Mouse (Mus musculus) midbrain, embryonic 10.5 days (tissue): ENCODE measurements around the gene Fastk. TPM values are rescaled to one million over a fixed set of nuclear protein-coding genes. Genes with fewer than 3 reads are reported as not detected.

Source experiments
- DNase-seq: peaks from one replicate; pipeline ENCODE4 v3.0.0-alpha.2; 2017; ENCODE audit warnings: low spot score
- H3K27ac ChIP-seq: fragments of 300-500 bp; sonication (generic); replicated peaks from 2 replicates; pipeline ENCODE4 v1.5.1; 2016; ENCODE audit warnings: mild to moderate bottlenecking
- H3K27me3 ChIP-seq: fragments of 300-500 bp; sonication (generic); 2 replicates; pipeline ENCODE4 v1.6.1; 2016; ENCODE audit warnings: low read depth, mild to moderate bottlenecking; ENCODE audit not compliant: poor library complexity, severe bottlenecking
- H3K36me3 ChIP-seq: fragments of 300-500 bp; sonication (generic); 2 replicates; pipeline ENCODE4 v1.6.1; 2016; ENCODE audit warnings: mild to moderate bottlenecking, moderate library complexity
- H3K4me1 ChIP-seq: fragments of 300-500 bp; sonication (generic); 2 replicates; pipeline ENCODE4 v1.6.1; 2016
- H3K4me3 ChIP-seq: fragments of 300-500 bp; sonication (generic); 2 replicates; pipeline ENCODE4 v1.5.1; 2016; ENCODE audit warnings: mild to moderate bottlenecking, moderate library complexity
- H3K9me3 ChIP-seq: fragments of 300-500 bp; sonication (generic); replicated peaks from 2 replicates; pipeline ENCODE4 v1.6.1; 2016; ENCODE audit warnings: mild to moderate bottlenecking
- WGBS: fragments of 180-500 bp; shearing (Covaris S2); methylation state at CpG from one replicate; pipeline ENCODE4 v1.1.7; 2016; 5-methylcytosine and 5-hydroxymethylcytosine counted together
- polyA plus RNA-seq: library from polyadenylated mRNA; unstranded; fragments of >200 nt; fragmentation: Nextera tagmentation; extraction: Ambion mirVana; gene quantifications from 2 replicates; pipeline ENCODE4 v1.2.1, GENCODE M21; 2016

Gene Fastk
- polyA plus RNA-seq, 1 experiment from 2014 or later = 107 TPM

GRCm38 (mm10) chr5:24392724-24393123 is 52.4 kb downstream of the Fastk start:
- peaks cover 4% of the 10 kb centered on the region; the same call in 1 of the 2 replicates for H3K36me3 ChIP-seq
- H3K27ac ChIP-seq = no peak overlapping the region
- H3K4me1 ChIP-seq = peaks cover 38% of the 10 kb centered on the region

GRCm38 (mm10) chr5:24391864-24392263 is 53.2 kb downstream of the Fastk start, which contains the start of gene Atg9b:
Atg9b (minus strand) TSS chr5:24392143.
- Histone ChIP-seq H3K27me3 (peaks cover 41% of the 10 kb centered on the region), H3K4me1 (peaks cover 47% of the 10 kb centered on the region), H3K36me3 (peaks cover 4% of the 10 kb centered on the region; the same call in 1 of the 2 replicates), H3K27ac (no peak within 1 kb of the TSS), H3K9me3 (no peaks in the 10 kb centered on the region), H3K4me3 (no peak within 1 kb of the TSS)
- 89% methylated on average over 7 of the region's 7 CpGs for WGBS
- no peak for DNase-seq

More at GRCm38 (mm10) chr5:24392724-24393123, 52.4 kb downstream of the Fastk start:
- Histone ChIP-seq H3K4me3 (no peak overlapping the region), H3K27me3 (peaks cover 32% of the 10 kb centered on the region), H3K9me3 (no peaks in the 10 kb centered on the region)
- 83% methylated on average over 7 of the region's 7 CpGs for WGBS
- no peak for DNase-seq

GRCm38 (mm10) chr5:24389658-24390020 is 55.4 kb downstream of the Fastk start:
- H3K4me3 ChIP-seq = no peak overlapping the region
- DNase-seq = no peak
- H3K36me3 ChIP-seq = no peaks in the 10 kb centered on the region
- H3K9me3 ChIP-seq = no peaks in the 10 kb centered on the region
- 81% methylated on average over 4 of the region's 4 CpGs for WGBS
- peaks cover 52% of the 10 kb centered on the region for H3K4me1 ChIP-seq
- H3K27me3 ChIP-seq = peaks cover 63% of the 10 kb centered on the region
- peak overlapping the region; percentile 46; the same call in 1 of the 2 replicates for H3K27ac ChIP-seq

- 55% methylated on average over 7 of the region's 7 CpGs for WGBS
- no peaks in the 10 kb centered on the region for H3K36me3 ChIP-seq
- H3K4me1 ChIP-seq = peaks cover 52% of the 10 kb centered on the region
- H3K27me3 ChIP-seq = peaks cover 68% of the 10 kb centered on the region
- peak; percentile 31 for DNase-seq
- H3K4me3 ChIP-seq = no peak overlapping the region
- H3K27ac ChIP-seq = peak overlapping the region; percentile 46; the same call in 1 of the 2 replicates
- H3K9me3 ChIP-seq = no peaks in the 10 kb centered on the region
These were observed 56.0 kb downstream of the Fastk start for GRCm38 (mm10) chr5:24389011-24389657.

Other genes starting within 250 kb of the Fastk start
- gene Kcnh2, start 93.7 kb downstream of the Fastk start, polyA plus RNA-seq = 27.1 and 35.3 TPM in 2 replicates
- gene Nos3, start 80.5 kb downstream of the Fastk start, polyA plus RNA-seq = 7.9 and 9.3 TPM in 2 replicates
- 0.31 and 0.72 TPM in 2 replicates for gene Atg9b, start 53.1 kb downstream of the Fastk start, polyA plus RNA-seq
- 62.9 and 64.6 TPM in 2 replicates for gene Abcb8, start 51.6 kb downstream of the Fastk start, polyA plus RNA-seq
- gene Asic3, start 31.9 kb downstream of the Fastk start, polyA plus RNA-seq = 0.19 and 0.31 TPM in 2 replicates
- gene Cdk5, start 21.8 kb downstream of the Fastk start, polyA plus RNA-seq = 49.0 and 61.6 TPM in 2 replicates
- 32.9 and 33.3 TPM in 2 replicates for gene Slc4a2, start 21.4 kb downstream of the Fastk start, polyA plus RNA-seq
- gene Tmub1, start 2.6 kb upstream of the Fastk start, polyA plus RNA-seq = 30.9 and 32.9 TPM in 2 replicates
- 27.6 and 31.2 TPM in 2 replicates for gene Agap3, start 6.9 kb upstream of the Fastk start, polyA plus RNA-seq
- not detected in 2 replicates for gene Gbx1, start 81.9 kb upstream of the Fastk start, polyA plus RNA-seq
- gene Asb10, start 95.7 kb upstream of the Fastk start, polyA plus RNA-seq = 0.06 and 0.15 TPM in 2 replicates
- gene 4931409K22Rik, start 111.5 kb upstream of the Fastk start, polyA plus RNA-seq = 0.05 TPM in 1 of 2 replicates, not detected in the other
- gene Abcf2, start 132.2 kb upstream of the Fastk start, polyA plus RNA-seq = 160 and 170 TPM in 2 replicates
- 14.8 and 19.7 TPM in 2 replicates for gene Chpf2, start 141.5 kb upstream of the Fastk start, polyA plus RNA-seq
- gene Smarcd3, start 179.1 kb upstream of the Fastk start, polyA plus RNA-seq = 32.4 and 44.8 TPM in 2 replicates
- gene Nub1, start 240.2 kb upstream of the Fastk start, polyA plus RNA-seq = 27.2 and 29.3 TPM in 2 replicates